Mouse (Mus musculus): ENCODE measurements around the gene Rbm15.

Gene Rbm15

DNA sequence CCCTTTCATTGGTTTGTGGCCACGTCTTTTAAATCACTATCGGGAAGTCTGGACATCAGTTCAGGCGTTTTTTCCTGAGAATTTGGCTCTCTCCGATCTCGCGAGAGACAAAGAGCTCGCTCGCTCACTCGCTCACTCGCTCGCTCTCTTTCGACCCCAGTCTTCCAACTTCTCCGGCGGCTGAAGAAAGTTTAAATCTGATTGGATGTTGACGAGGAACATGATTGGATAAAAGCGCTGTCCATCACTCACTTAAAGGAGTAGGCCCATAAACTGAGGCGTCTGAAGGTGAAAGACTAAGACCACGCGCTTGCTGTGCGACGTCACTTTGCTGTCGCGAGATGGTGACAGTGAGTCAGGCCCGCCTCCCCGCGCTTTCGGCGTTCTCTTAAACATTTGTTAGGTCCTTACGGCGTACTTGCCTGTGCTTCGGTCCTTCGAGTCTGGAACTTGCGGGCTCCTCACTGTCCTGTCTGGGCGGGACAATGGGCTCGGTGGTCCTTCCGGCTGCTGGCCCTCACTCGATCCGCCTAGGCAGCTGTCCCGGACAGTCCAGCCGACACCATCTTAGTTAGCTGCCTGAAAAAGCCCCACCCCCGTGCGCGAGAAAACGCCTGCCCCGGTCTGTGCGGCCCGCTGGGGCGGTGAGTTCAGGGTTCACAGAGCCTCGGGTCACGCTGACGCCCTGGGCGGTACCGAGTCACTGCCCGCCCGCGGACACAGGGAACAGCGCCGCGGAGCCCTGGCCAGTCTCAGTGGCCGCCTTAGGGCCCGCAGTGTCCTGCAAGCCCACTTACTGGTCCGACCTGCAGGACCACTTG is at the start of gene Rbm15:
Gene Rbm15 (minus strand): TSS at position 293 of the 821 bp plus-strand sequence.
- DNase-seq: peak; percentile 95

DNA sequence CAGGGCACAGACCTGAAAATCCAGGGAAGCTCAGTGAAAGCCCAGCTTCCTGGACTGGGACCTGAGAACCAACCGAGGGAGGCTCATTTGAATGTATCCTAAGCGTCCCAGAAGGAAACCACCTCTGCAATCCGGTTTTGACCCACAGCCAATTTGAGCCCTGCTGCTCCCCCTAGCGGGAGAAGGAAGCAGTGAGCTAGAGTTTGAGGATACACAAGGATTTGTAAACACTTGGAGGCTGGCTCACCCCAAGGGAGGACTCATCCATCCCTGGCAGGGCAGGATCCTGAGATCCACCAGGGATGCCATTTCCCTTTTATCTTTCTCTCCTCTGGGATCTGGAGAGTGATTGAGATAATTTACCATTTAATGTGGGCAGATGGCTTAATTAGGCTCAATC is 45.9 kb upstream of the Rbm15 start:
- peak; percentile 67 for DNase-seq

- DNase-seq: no peak
These were observed 45.2 kb upstream of the Rbm15 start for GRCm38 (mm10) chr3:107378626-107379025.

DNA sequence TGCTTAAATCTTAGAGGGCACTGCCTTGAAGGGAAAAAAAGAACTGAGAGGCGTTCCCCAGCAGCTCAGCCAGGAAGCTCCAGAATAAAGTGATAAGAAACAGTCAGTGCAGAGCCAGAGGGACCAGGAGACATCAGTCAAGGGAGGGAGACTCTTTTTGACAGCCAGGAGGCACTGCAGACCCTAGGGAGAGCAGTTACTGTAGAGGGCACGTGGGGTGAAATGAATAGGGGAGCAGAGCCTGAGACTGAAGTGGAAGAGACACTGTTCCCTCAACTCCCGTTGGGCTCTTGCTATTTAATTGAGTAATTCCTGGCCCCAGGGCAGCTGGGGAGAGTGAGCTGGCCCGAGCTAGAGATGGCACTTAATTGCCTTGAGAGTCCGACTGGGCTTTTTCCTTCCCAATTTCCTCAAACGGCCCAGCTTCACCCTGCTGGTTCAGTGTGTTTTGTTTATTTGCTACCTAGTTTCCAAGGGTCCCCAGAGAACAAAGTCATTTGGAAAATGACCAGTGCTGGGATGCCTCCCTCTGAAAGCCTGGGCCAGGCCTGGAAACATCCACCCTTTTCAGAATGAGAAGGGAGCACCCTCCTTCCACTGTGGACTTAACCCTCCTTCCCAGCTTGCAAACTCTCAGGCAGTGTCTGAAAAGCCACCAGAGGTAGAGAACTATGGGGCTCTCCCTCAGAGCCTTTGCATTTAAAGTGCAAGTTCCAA is 41.6 kb upstream of the Rbm15 start:
- no peak for DNase-seq

DNA sequence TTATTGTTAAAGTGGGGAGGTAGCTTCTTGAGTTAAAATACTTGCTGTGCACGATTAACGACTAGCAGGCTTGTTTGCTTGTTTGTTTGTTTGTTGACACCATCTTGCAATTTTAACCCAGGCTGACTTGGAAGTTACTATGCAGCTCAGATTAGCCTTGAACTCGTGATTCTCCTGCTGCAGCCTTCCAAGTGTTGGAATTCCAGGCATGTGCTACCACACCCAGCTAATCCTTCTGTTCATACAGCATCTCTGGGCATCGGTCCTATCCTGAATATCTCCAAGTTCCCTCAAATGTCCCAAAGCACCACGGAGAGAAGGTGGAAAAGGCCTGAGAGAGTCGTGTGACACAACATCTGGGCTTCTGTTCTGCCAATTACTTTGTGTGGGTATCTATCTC is 35.7 kb upstream of the Rbm15 start:
- no peak for DNase-seq

GRCm38 (mm10) chr3:107367938-107368599 is 34.6 kb upstream of the Rbm15 start:
- no peak for DNase-seq

GRCm38 (mm10) chr3:107365341-107365740 is 31.9 kb upstream of the Rbm15 start:
- no peak for DNase-seq

DNA sequence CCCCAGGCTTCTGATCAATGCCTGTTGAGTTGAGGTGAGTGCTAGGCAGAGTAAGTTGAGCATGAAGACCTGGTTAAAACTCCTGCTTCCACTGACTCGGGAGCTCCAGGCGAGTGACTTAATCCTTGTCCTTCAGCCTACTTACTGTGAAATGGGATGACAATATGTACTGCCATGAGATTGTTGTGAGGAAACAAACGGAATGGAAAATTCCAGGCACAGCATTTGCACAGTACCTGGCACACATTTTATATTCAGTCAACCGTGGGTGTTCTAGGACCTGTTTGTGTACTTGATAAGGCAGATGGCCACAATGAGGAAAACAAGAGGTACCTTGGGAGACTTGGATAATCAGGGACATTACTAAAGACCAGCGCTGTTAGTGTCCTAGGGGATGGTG is 29.9 kb upstream of the Rbm15 start:
- DNase-seq: no peak

DNA sequence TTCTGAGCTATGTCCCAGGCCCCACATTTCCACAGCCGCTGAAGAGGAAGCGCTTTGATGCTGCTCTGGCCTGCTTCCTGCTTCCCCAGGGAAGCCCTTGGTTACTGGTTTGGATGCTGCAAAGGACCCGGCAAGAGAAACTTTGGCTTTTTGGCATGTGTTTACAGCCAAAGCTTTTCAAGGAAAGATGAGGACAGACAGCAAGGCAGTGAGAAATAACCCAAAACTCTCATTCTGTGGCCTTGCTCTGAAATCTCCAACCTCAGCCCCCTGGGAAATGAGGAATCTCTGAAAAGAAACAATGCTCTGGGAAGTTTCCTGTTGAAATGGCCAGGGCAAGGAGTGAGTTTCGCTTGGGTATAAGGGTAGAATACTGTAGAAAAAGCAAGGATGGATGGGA is 26.9 kb upstream of the Rbm15 start:
- DNase-seq: no peak

GRCm38 (mm10) chr3:107357700-107358234 is 24.3 kb upstream of the Rbm15 start:
- no peak for DNase-seq

GRCm38 (mm10) chr3:107356964-107357441 is 23.5 kb upstream of the Rbm15 start:
- DNase-seq: peak; percentile 67

- DNase-seq: no peak
These were observed 22.3 kb upstream of the Rbm15 start for GRCm38 (mm10) chr3:107355618-107356260.

DNA sequence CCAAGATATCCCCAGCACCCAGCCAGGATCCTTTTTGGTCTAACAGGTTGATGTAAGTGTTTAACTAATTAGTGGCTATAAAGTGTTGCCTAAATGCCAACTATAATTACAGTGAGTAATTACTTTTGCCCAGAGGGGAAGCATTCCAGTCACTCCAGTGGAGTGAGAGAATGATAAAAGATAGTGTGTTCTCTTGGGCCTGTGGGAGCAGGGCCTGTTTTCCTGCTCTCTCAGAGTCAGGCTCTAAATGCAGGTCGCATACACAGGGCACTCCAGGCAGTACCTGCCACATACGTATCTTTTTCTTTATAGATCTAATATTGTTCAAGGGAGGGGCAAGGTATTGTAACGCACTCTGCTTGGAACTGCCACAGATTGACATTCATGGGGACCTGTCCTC is 18.2 kb upstream of the Rbm15 start:
- no peak for DNase-seq

DNA sequence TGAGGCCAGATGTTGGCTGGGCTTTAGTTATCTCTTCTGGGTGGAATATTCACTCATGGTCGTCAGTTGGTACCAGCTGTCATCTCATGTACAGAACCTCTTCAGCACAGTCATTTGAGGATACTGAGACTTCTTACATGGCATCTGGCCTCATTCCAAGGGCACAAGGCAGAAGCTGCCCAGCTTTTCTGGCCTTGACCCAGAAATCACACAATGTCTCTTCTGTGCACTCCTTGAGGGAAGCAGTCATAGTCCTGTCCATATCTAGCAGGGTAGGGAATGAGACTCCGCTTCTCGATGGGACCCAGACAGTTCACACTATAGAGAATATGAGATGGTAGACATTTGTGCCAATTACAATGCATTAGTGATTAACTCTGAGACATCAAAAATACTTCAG is 15.5 kb upstream of the Rbm15 start:
- no peak for DNase-seq

GRCm38 (mm10) chr3:107345033-107345725 is 11.7 kb upstream of the Rbm15 start:
- no peak for DNase-seq

DNA sequence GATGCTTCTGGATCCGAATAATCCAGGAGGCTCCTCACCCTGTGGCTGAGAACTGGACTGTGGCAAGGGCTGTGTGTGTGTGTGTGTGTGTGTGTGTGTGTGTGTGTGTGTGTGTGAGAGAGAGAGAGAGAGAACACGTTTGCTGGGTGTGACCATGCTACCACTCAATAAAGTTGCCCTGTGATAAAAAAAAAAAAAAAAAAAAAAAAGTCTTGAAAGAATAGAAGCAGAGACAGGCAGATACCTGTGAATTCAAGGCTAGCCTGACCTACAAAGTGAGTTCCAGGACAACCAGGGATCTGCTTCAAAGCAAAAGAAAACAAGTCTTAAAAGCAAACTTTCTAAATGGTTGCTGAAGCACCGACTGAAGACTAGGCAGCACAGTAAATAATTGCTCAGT is 10.5 kb upstream of the Rbm15 start:
- no peak for DNase-seq

- no peak for DNase-seq
These were observed 895 bp upstream of the Rbm15 start for GRCm38 (mm10) chr3:107334202-107334934.

DNA sequence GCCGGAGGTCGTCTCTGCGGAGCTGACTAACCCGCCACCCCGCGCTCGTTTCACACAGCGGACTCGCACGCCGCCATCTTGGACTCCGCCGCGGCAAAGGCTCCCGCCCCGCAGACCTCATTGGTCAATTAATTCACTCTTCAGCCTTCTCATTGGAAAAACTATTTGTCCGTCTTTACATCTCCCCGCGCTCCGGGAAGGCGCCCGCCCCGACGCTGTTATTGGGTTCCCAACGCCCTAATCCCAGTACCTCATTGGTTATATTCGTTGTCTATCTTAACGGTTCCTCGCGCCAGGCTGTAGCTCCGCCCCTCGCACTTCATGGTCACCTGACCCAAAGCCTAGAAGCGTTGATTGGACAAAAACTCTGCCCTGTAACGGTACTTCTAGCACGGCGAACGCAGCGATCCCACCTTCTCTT is 503 bp downstream of the Rbm15 start:
- DNase-seq: peak; percentile 97

DNA sequence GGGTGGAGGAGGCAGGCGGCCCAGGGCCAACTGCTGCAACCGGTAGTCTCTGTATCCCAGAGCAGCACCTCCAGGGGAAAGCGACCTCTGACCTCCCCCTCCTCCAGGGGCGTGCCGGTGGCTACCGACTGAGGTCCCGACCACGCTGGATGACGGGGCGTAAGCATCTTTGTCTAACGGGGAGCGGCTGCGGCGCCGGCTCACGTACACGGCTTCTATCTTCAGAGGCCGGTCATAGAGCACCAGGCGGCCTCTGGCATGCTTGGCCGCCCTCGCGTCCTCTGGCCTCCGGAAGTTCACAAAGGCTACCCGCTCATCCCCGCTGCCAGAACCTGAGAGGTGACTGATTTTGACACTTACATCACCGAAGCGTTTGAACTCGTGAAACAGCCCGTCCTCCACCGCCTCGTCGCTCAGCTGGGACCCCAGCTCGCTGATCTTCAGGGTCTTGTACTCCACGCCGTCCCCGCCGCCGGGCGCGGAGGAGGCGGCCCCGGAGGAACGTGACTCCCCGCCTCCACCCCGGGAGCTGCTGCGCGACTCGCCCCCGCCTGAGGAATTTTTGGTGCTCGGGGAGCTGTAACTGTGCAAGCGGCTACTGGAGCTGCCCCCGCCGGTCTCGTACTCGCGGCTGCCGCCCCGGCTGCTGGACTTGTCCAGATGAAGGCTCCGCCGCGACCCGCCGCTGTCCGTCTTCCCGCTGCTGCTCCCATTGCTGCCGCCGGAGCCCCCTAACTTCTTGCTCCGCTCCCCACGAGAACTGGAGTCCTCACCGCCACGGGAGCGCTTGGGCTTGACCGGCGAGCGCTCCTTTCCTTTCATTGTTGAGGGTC is 1.1 kb downstream of the Rbm15 start:
- DNase-seq: peak; percentile 65

DNA sequence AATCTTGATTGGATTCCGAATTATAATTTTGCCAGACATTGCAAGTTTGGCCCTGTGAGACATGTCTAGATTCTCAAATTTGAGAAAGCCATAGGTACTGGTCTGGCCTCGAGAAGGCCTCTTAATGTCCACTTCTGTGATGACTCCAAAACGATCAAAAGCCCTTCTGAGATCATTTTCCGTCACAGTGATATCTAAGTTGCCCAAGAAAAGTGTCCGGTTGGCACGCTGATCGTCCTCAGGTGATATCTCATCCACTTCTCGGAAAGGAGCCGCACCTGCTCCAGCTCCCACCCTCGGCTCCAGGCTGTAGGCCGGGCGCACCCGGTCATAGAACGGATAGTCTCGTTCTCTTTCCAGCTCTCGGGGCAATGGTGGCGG is 1.7 kb downstream of the Rbm15 start:
- DNase-seq: no peak
